Mouse (Mus musculus) MEL (cell line): Measurements from ENCODE around the gene 4933416C03Rik. TPM values are rescaled to one million over a fixed set of nuclear protein-coding genes. Genes with fewer than 3 reads are reported as not detected.

Experiments
- DNase-seq: peaks from one replicate; pipeline ENCODE4 v3.0.0; 2011; ENCODE audit warnings: low read depth, low spot score
- H3K27ac ChIP-seq: 2 replicates; pipeline ENCODE4 v1.5.1; 2012; ENCODE audit warnings: low read depth, mild to moderate bottlenecking, control low read depth, low read length, moderate library complexity; ENCODE audit not compliant: control insufficient read depth
- H3K27me3 ChIP-seq, 2 experiments: fragments of 150-350 bp in 1 of 2; sonication (generic) in 1 of 2; 2 replicates each; pipeline ENCODE4 v1.6.1; 2012; ENCODE audit warnings: low read length in 2 of 2, mild to moderate bottlenecking in 2 of 2, improper control_type of control experiment in 1 of 2, moderate library complexity in 1 of 2; ENCODE audit not compliant: insufficient read depth in 2 of 2, control insufficient read depth in 1 of 2
- H3K36me3 ChIP-seq, 2 experiments: 2 replicates each; pipeline ENCODE4 v1.6.1; 2012 to 2014; ENCODE audit warnings: low read length in 2 of 2, improper control_type of control experiment in 1 of 2, inconsistent platforms in 1 of 2, mild to moderate bottlenecking in 1 of 2; ENCODE audit not compliant: insufficient read depth in 2 of 2, control insufficient read depth in 1 of 2
- H3K4me1 ChIP-seq, 2 experiments: fragments of 150-350 bp in 1 of 2; sonication (generic) in 1 of 2; 2 replicates each; pipeline ENCODE4 v1.6.1; 2012; ENCODE audit warnings: low read length in 2 of 2, improper control_type of control experiment in 1 of 2, mild to moderate bottlenecking in 1 of 2; ENCODE audit not compliant: insufficient read depth in 2 of 2, control insufficient read depth in 1 of 2
- H3K4me3 ChIP-seq, 2 experiments: fragments of 150-350 bp in 1 of 2; sonication (generic) in 1 of 2; 2 replicates each; pipeline ENCODE4 v1.5.1; 2012; ENCODE audit warnings: low read depth in 2 of 2, low read length in 2 of 2, mild to moderate bottlenecking in 2 of 2, moderate library complexity in 2 of 2, control low read depth in 1 of 2, improper control_type of control experiment in 1 of 2; ENCODE audit not compliant: control insufficient read depth in 1 of 2, insufficient read depth in 1 of 2
- H3K79me2 ChIP-seq: 2 replicates; pipeline ENCODE4 v1.6.1; 2012; ENCODE audit warnings: mild to moderate bottlenecking, low read length, moderate library complexity; ENCODE audit not compliant: control insufficient read depth, poor library complexity, insufficient read depth
- H3K9ac ChIP-seq: 2 replicates; pipeline ENCODE4 v1.6.1; 2012; ENCODE audit warnings: low read depth, mild to moderate bottlenecking, control low read depth, low read length, moderate library complexity; ENCODE audit not compliant: control insufficient read depth, poor library complexity, severe bottlenecking
- H3K9me3 ChIP-seq: fragments of 150-350 bp; sonication (generic); replicated peaks from 2 replicates; pipeline ENCODE4 v1.6.1; 2012; ENCODE audit warnings: mild to moderate bottlenecking, low read length, improper control_type of control experiment, moderate library complexity; ENCODE audit not compliant: insufficient read depth
- BHLHE40 ChIP-seq: IDR thresholded peaks from 2 replicates; pipeline ENCODE4 v1.6.1; 2012; ENCODE audit warnings: low read depth, mild to moderate bottlenecking, inconsistent platforms, low read length, improper control_type of control experiment, borderline replicate concordance
- CHD1 ChIP-seq: IDR thresholded peaks from 2 replicates; pipeline ENCODE4 v1.6.1; 2012; ENCODE audit warnings: low read depth, mild to moderate bottlenecking, inconsistent platforms, low read length, improper control_type of control experiment
- E2F4 ChIP-seq: IDR thresholded peaks from 2 replicates; pipeline ENCODE4 v1.6.1; 2011; ENCODE audit warnings: low read depth, low read length, improper control_type of control experiment, borderline replicate concordance
- ELF1 ChIP-seq: IDR thresholded peaks from 2 replicates; pipeline ENCODE4 v1.6.1; 2014; ENCODE audit warnings: low read depth, mild to moderate bottlenecking, inconsistent platforms, low read length, improper control_type of control experiment, moderate library complexity
- EP300 ChIP-seq, 2 experiments: IDR thresholded peaks; 2 replicates each; pipeline ENCODE4 v1.6.1; 2011; ENCODE audit warnings: improper control_type of control experiment in 2 of 2, low read length in 2 of 2, low read depth in 1 of 2, mild to moderate bottlenecking in 1 of 2
- ETS1 ChIP-seq: IDR thresholded peaks from 2 replicates; pipeline ENCODE4 v1.6.1; 2012; ENCODE audit warnings: low read depth, mild to moderate bottlenecking, inconsistent platforms, low read length, improper control_type of control experiment, moderate library complexity
- GABPA ChIP-seq: IDR thresholded peaks from 2 replicates; pipeline ENCODE4 v1.6.1; 2012; ENCODE audit warnings: low read depth, mild to moderate bottlenecking, inconsistent platforms, low read length, improper control_type of control experiment, moderate library complexity
- HCFC1 ChIP-seq: IDR thresholded peaks from 2 replicates; pipeline ENCODE4 v1.6.1; 2012; ENCODE audit warnings: low read depth, mild to moderate bottlenecking, inconsistent platforms, low read length, improper control_type of control experiment, moderate library complexity
- JUND ChIP-seq: IDR thresholded peaks from 2 replicates; pipeline ENCODE4 v1.6.1; 2011; ENCODE audit warnings: low read depth, mild to moderate bottlenecking, improper control_type of control experiment, low read length
- KAT2A ChIP-seq: conservative IDR thresholded peaks from 2 replicates; pipeline ENCODE4 v1.6.1; 2012; ENCODE audit warnings: low read depth, low read length, improper control_type of control experiment, inconsistent platforms
- MAX ChIP-seq: IDR thresholded peaks from 2 replicates; pipeline ENCODE4 v1.6.1; 2011; ENCODE audit warnings: low read length, improper control_type of control experiment
- MAZ ChIP-seq: IDR thresholded peaks from 2 replicates; pipeline ENCODE4 v1.6.1; 2012; ENCODE audit warnings: low read depth, mild to moderate bottlenecking, inconsistent platforms, low read length, improper control_type of control experiment
- MEF2A ChIP-seq: IDR thresholded peaks from 2 replicates; pipeline ENCODE4 v1.6.1; 2014; ENCODE audit warnings: low read depth, mild to moderate bottlenecking, inconsistent platforms, low read length, improper control_type of control experiment; ENCODE audit not compliant: poor library complexity, insufficient replicate concordance, severe bottlenecking; ENCODE audit errors: extremely low read depth
- MXI1 ChIP-seq: IDR thresholded peaks from 2 replicates; pipeline ENCODE4 v1.6.1; 2011; ENCODE audit warnings: mild to moderate bottlenecking, low read depth, low read length, improper control_type of control experiment
- MYB ChIP-seq: IDR thresholded peaks from 2 replicates; pipeline ENCODE4 v1.6.1; 2011; ENCODE audit warnings: mild to moderate bottlenecking, low read depth, low read length, improper control_type of control experiment
- MYC ChIP-seq: IDR thresholded peaks from 2 replicates; pipeline ENCODE4 v1.6.1; 2011; ENCODE audit warnings: low read depth, mild to moderate bottlenecking, low read length, improper control_type of control experiment, moderate library complexity
- NELFE ChIP-seq: IDR thresholded peaks from 2 replicates; pipeline ENCODE4 v1.6.1; 2011; ENCODE audit warnings: low read depth, low read length, improper control_type of control experiment
- NRF1 ChIP-seq: IDR thresholded peaks from 2 replicates; pipeline ENCODE4 v1.6.1; 2014; ENCODE audit warnings: low read depth, mild to moderate bottlenecking, inconsistent platforms, low read length, improper control_type of control experiment, moderate library complexity; ENCODE audit not compliant: poor library complexity, insufficient read depth, severe bottlenecking
- POLR2AphosphoS5 ChIP-seq: IDR thresholded peaks from 2 replicates; pipeline ENCODE4 v1.6.1; 2012; ENCODE audit warnings: low read depth, borderline replicate concordance, mild to moderate bottlenecking, inconsistent platforms, low read length, moderate library complexity, mixed read lengths
- RAD21 ChIP-seq: IDR thresholded peaks from 2 replicates; pipeline ENCODE4 v1.6.1; 2011; ENCODE audit warnings: mild to moderate bottlenecking, low read depth, low read length, improper control_type of control experiment
- RCOR1 ChIP-seq: IDR thresholded peaks from 2 replicates; pipeline ENCODE4 v1.6.1; 2012; ENCODE audit warnings: low read depth, mild to moderate bottlenecking, inconsistent platforms, low read length, improper control_type of control experiment
- SIN3A ChIP-seq: IDR thresholded peaks from 2 replicates; pipeline ENCODE4 v1.6.1; 2012; ENCODE audit warnings: low read length, improper control_type of control experiment, inconsistent platforms
- TAL1 ChIP-seq: IDR thresholded peaks from 2 replicates; pipeline ENCODE4 v1.6.1; 2012; ENCODE audit warnings: mild to moderate bottlenecking, inconsistent platforms, low read length, moderate library complexity, mixed read lengths
- UBTF ChIP-seq: IDR thresholded peaks from 2 replicates; pipeline ENCODE4 v1.6.1; 2012; ENCODE audit warnings: low read depth, mild to moderate bottlenecking, inconsistent platforms, low read length, improper control_type of control experiment, moderate library complexity, borderline replicate concordance; ENCODE audit not compliant: insufficient read depth
- USF1 ChIP-seq: IDR thresholded peaks from 2 replicates; pipeline ENCODE4 v1.6.1; 2014; ENCODE audit warnings: low read depth, mild to moderate bottlenecking, inconsistent platforms, low read length, improper control_type of control experiment, moderate library complexity
- ZMIZ1 ChIP-seq: IDR thresholded peaks from 2 replicates; pipeline ENCODE4 v1.6.1; 2012; ENCODE audit warnings: low read depth, mild to moderate bottlenecking, inconsistent platforms, low read length, improper control_type of control experiment, moderate library complexity
- ZNF384 ChIP-seq: IDR thresholded peaks from 2 replicates; pipeline ENCODE4 v1.6.1; 2012; ENCODE audit warnings: low read depth, mild to moderate bottlenecking, inconsistent platforms, low read length, improper control_type of control experiment
- polyA plus RNA-seq, 2 experiments: library from polyadenylated mRNA; stranded (reverse) in 1 of 2; unstranded in 1 of 2; fragments of >175 nt in 1 of 2; fragments of >200 nt in 1 of 2; gene quantifications; 2 replicates each; pipeline versions ENCODE4 v1.2.1 to v1.2.4; 2012; ENCODE audit warnings: low replicate concordance in 2 of 2, low read depth in 1 of 2; ENCODE audit not compliant: insufficient read length in 2 of 2, insufficient read depth in 1 of 2, missing spikeins in 1 of 2
- total RNA-seq: library from RNA; depleted of rRNA; stranded (reverse); fragments of 300-350 nt; gene quantifications from 2 replicates; pipeline ENCODE4 v1.2.3, GENCODE M21; 2012

The 4933416C03Rik gene
- total and polyA plus RNA-seq, 3 experiments: not detected

DNA sequence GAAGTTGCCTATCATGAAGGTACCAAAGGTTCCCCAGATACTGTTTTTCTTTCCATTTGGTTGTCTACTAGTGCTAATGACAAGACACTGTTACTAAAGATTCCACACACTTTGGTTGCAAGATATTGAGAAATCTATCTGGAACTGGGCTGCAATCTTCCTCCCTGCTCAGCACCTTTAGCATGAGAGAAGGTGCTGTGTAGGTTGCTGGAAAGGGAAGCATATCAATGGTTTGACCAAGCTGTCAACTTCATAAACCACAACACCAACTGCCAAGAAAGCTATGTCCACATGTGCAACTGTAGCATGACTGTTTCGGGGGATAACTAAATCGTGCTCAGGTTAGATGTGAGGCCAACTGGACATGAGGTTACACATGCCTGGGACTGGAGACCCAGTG lies 7.7 kb upstream of the 4933416C03Rik start:
- Histone ChIP-seq H3K79me2 (no peaks in the 10 kb centered on the region), H3K27me3 (no peaks in the 10 kb centered on the region), H3K36me3 (no peaks in the 10 kb centered on the region), H3K27ac (no peak overlapping the region), H3K9ac (no peak overlapping the region), H3K9me3 (no peaks in the 10 kb centered on the region), H3K4me1 (no peaks in the 10 kb centered on the region), H3K4me3 (no peak overlapping the region)
- no peak for TF ChIP-seq EP300 (IDR thresholded peaks at IDR 0.05; ENCODE audit: low read depth in 1 of 2, low read length in 2 of 2)
- no peak for TF ChIP-seq KAT2A
- TF ChIP-seq ELF1: no peak
- TF ChIP-seq USF1: no peak
- TF ChIP-seq HCFC1: no peak
- TF ChIP-seq TAL1: no peak
- TF ChIP-seq MAX: no peak
- TF ChIP-seq E2F4: no peak
- TF ChIP-seq CHD1: no peak
- no peak for TF ChIP-seq MYC
- no peak for TF ChIP-seq UBTF
- no peak for TF ChIP-seq ZNF384
- TF ChIP-seq GABPA: no peak
- no peak for TF ChIP-seq MAZ
- TF ChIP-seq POLR2AphosphoS5: no peak
- TF ChIP-seq MXI1: no peak
- no peak for DNase-seq

DNA sequence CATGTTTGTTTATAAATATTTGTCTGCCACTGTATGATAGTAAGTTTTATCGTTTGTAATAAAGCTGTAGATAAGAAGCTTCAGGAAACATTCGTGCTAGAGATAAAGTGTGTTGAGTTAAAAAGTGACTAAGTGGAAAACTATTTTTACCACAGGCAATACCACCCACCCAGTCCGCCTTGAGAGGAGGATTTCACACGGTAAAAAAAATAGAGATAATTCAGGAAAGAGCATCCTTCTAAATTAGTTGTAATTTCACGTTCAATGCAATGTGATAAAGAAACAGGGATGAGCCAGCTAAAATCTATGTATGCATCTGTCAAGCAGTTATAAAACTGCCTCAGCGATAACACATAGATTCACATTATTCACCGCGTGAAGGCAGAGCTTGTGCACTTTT lies 3.3 kb upstream of the 4933416C03Rik start:
- H3K36me3 ChIP-seq: no peaks in the 10 kb centered on the region
- H3K9ac ChIP-seq: no peak overlapping the region
- no peak overlapping the region for H3K4me3 ChIP-seq
- H3K27ac ChIP-seq: no peak overlapping the region
- no peaks in the 10 kb centered on the region for H3K79me2 ChIP-seq
- H3K27me3 ChIP-seq: no peaks in the 10 kb centered on the region
- H3K4me1 ChIP-seq: no peaks in the 10 kb centered on the region
- TF ChIP-seq NRF1 (no peak), JUND (no peak), UBTF (no peak), BHLHE40 (no peak), ZMIZ1 (no peak), NELFE (no peak), MYB (no peak), MEF2A (no peak), RCOR1 (no peak), RAD21 (no peak), HCFC1 (no peak), ETS1 (no peak), SIN3A (no peak), POLR2AphosphoS5 (no peak)
- H3K9me3 ChIP-seq: no peaks in the 10 kb centered on the region
- DNase-seq: no peak
